Mouse (Mus musculus) lung, postnatal 0 days (tissue): ENCODE measurements around the gene 9130019O22Rik. TPM values are rescaled to one million over a fixed set of nuclear protein-coding genes. Genes with fewer than 3 reads are reported as not detected.
"Not testable (repeated sequence)": the region's sequence is repeated elsewhere in the genome, so short reads cannot be mapped to it uniquely, and the experiment has no call there.

Experiments
- ATAC-seq: fragments of 200-750 bp; cut with Nextera tagmentation; 2 replicates; pipeline ENCODE4 v1.8.0; 2017; ENCODE audit warnings: moderate library complexity
- DNase-seq: peaks from one replicate; pipeline ENCODE4 v3.0.0-alpha.2; 2016; ENCODE audit warnings: low spot score
- H3K27ac ChIP-seq: fragments of 300-500 bp; sonication (generic); 2 replicates; pipeline ENCODE4 v1.5.1; 2014; ENCODE audit warnings: antibody characterized with exemption, mild to moderate bottlenecking, low read length, mixed read lengths
- H3K27me3 ChIP-seq: fragments of 300-500 bp; sonication (generic); replicated peaks from 2 replicates; pipeline ENCODE4 v1.6.1; 2014; ENCODE audit warnings: low read length, mixed read lengths; ENCODE audit not compliant: insufficient read depth
- H3K36me3 ChIP-seq: fragments of 300-500 bp; sonication (generic); 2 replicates; pipeline ENCODE4 v1.6.1; 2014; ENCODE audit warnings: low read length, mixed read lengths; ENCODE audit not compliant: insufficient read depth
- H3K4me1 ChIP-seq: fragments of 300-500 bp; sonication (generic); 2 replicates; pipeline ENCODE4 v1.6.1; 2014; ENCODE audit warnings: antibody characterized with exemption, low read depth, low read length, mixed read lengths; ENCODE audit not compliant: insufficient read depth
- H3K4me2 ChIP-seq: fragments of 300-500 bp; sonication (generic); replicated peaks from 2 replicates; pipeline ENCODE4 v1.6.1; 2014; ENCODE audit warnings: low read depth, mild to moderate bottlenecking, low read length, moderate library complexity, mixed read lengths
- H3K4me3 ChIP-seq: fragments of 300-500 bp; sonication (generic); 2 replicates; pipeline ENCODE4 v1.5.1; 2014; ENCODE audit warnings: low read depth, low read length
- H3K9ac ChIP-seq: fragments of 300-500 bp; sonication (generic); replicated peaks from 2 replicates; pipeline ENCODE4 v1.6.1; 2014; ENCODE audit warnings: low read depth, mild to moderate bottlenecking
- H3K9me3 ChIP-seq: fragments of 300-500 bp; sonication (generic); 2 replicates; pipeline ENCODE4 v1.6.1; 2016; ENCODE audit warnings: low read length, mixed read lengths
- CTCF ChIP-seq: IDR thresholded peaks from 2 replicates; pipeline ENCODE4 v1.5.1; 2016; ENCODE audit warnings: antibody characterized with exemption, mild to moderate bottlenecking
- EP300 ChIP-seq: IDR thresholded peaks from 2 replicates; pipeline ENCODE4 v1.6.1; 2016; ENCODE audit warnings: antibody characterized with exemption, mild to moderate bottlenecking, control low read depth
- WGBS: fragments of 180-500 bp; shearing (Covaris S2); extraction: QIAGEN DNeasy Blood & Tissue Kit; methylation state at CpG from one replicate; pipeline ENCODE4 v1.1.7; 2014; 5-methylcytosine and 5-hydroxymethylcytosine counted together
- polyA plus RNA-seq: library from polyadenylated mRNA; unstranded; fragments of >200 nt; fragmentation: Nextera tagmentation; extraction: Ambion mirVana; gene quantifications from 2 replicates; pipeline ENCODE4 v1.2.1, GENCODE M21; 2015

9130019O22Rik gene
- polyA plus RNA-seq, 1 experiment from 2014 or later = 5.4 TPM

DNA sequence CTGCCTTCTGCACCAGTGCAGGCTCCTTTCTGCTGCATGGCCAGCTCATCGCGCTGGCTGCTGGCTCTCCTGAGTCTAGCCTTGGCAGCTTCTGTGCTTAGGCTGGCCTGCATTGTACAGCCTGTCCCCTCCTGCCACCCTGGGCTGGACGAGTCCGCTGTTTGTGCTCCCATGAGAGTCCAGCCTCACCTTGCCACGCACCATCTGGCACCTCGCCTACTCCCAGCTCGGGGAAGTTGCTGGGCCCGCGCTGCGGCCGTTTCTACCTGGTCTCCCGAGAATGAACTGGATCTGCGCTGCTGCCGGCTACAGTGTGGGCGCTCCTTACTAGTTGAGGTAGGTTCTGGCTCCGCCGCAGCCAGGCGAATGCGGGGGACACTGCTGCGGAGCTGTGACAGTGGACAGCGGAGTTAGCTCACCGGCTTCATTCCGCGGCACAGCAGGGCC is 23.5 kb downstream of the 9130019O22Rik start:
- DNase-seq (peak; percentile 31), ATAC-seq (peak; percentile 65)
- Histone ChIP-seq H3K27me3 (no peaks in the 10 kb centered on the region), H3K36me3 (no peaks in the 10 kb centered on the region), H3K9ac (peak overlapping the region; percentile 59), H3K27ac (no peak overlapping the region), H3K4me2 (peak overlapping the region; percentile 64), H3K9me3 (no peaks in the 10 kb centered on the region), H3K4me1 (peaks cover 5% of the 10 kb centered on the region; the same call in 1 of the 2 replicates), H3K4me3 (peak overlapping the region; percentile 33)
- TF ChIP-seq EP300 (no peak), CTCF (no peak)
- WGBS = 4% methylated on average over 24 of the region's 24 CpGs

DNA sequence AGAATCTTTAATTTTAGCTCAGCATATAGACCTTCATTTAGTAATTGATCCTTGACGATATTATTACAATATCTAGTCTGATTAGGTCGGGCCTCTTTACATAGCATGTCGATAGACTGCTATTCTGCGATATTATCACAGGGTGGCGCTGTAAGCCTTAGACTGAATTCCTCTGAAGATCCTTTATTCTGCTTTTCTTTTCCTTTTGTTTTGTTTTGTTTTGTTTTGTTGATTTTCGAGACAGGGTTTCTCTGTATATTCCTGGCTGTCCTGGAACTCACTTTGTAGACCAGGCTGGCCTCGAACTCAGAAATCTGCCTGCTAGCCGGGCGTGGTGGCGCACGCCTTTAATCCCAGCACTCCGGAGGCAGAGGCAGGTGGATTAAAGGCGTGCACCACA is 24.5 kb downstream of the 9130019O22Rik start:
- not testable (repeated sequence) for H3K9me3 ChIP-seq, H3K27me3 ChIP-seq, H3K4me1 ChIP-seq, H3K36me3 ChIP-seq, H3K9ac ChIP-seq, H3K27ac ChIP-seq
- peak; percentile 88 for TF ChIP-seq CTCF
- ATAC-seq (0 out of 2 replicates have a peak, but pooled peaks have one; percentile 19), DNase-seq (peak; percentile 87)
- peak overlapping the region; percentile 46 for H3K4me2 ChIP-seq
- WGBS = 21% methylated on average over 13 of the region's 13 CpGs
- H3K4me3 ChIP-seq = peak overlapping the region; percentile 29; the same call in 1 of the 2 replicates

GRCm38 (mm10) chr7:127361449-127361848 is 25.5 kb downstream of the 9130019O22Rik start:
- H3K36me3 ChIP-seq = no peaks in the 10 kb centered on the region
- no peak overlapping the region for H3K27ac ChIP-seq
- DNase-seq (no peak), ATAC-seq (no peak)
- no peaks in the 10 kb centered on the region; the same call in 1 of the 2 replicates for H3K27me3 ChIP-seq
- no peak overlapping the region for H3K4me2 ChIP-seq
- H3K9ac ChIP-seq = no peak overlapping the region
- no peak overlapping the region for H3K4me3 ChIP-seq
- H3K4me1 ChIP-seq = peaks cover 5% of the 10 kb centered on the region; the same call in 1 of the 2 replicates
- TF ChIP-seq CTCF (no peak), EP300 (no peak)
- no peaks in the 10 kb centered on the region for H3K9me3 ChIP-seq
- 43% methylated on average over 10 of the region's 13 CpGs for WGBS

- Histone ChIP-seq H3K27ac (no peak overlapping the region), H3K4me1 (peaks cover 5% of the 10 kb centered on the region; the same call in 1 of the 2 replicates), H3K36me3 (no peaks in the 10 kb centered on the region), H3K4me3 (no peak overlapping the region), H3K9me3 (no peaks in the 10 kb centered on the region), H3K9ac (no peak overlapping the region), H3K4me2 (no peak overlapping the region), H3K27me3 (no peaks in the 10 kb centered on the region; the same call in 1 of the 2 replicates)
- ATAC-seq = no peak
- DNase-seq = no peak
- WGBS = 50% methylated on average over 4 of the region's 4 CpGs
- no peak for TF ChIP-seq CTCF
- no peak for TF ChIP-seq EP300
Observed at GRCm38 (mm10) chr7:127360265-127360664, 26.7 kb downstream of the 9130019O22Rik start.

DNA sequence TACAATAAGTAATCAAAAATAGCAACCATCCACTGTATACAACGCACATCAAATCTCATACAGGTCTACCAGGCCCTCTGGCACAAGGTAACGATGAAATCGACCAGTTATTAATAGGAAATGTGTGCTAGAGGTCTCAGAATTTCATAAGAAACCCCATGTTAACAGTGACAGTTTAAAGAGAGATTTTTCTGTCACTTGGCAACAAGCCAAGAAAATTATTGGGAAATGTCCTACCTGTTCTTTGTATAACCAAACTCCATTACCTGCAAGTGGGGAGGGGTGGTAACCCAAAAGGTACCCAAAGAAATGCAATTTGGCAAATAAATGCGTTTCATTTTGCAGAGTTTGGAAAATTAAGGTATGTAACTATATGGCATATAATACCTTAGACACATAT is 28.5 kb downstream of the 9130019O22Rik start:
- H3K4me2 ChIP-seq = no peak overlapping the region
- TF ChIP-seq CTCF (no peak), EP300 (no peak)
- no peak overlapping the region for H3K9ac ChIP-seq
- peaks cover 2% of the 10 kb centered on the region; the same call in 1 of the 2 replicates for H3K4me1 ChIP-seq
- H3K36me3 ChIP-seq = no peaks in the 10 kb centered on the region
- ATAC-seq (no peak), DNase-seq (no peak)
- no peak overlapping the region for H3K4me3 ChIP-seq
- H3K27me3 ChIP-seq = no peaks in the 10 kb centered on the region; the same call in 1 of the 2 replicates
- H3K27ac ChIP-seq = no peak overlapping the region
- WGBS = 62% methylated on average over 4 of the region's 4 CpGs
- no peaks in the 10 kb centered on the region for H3K9me3 ChIP-seq

DNA sequence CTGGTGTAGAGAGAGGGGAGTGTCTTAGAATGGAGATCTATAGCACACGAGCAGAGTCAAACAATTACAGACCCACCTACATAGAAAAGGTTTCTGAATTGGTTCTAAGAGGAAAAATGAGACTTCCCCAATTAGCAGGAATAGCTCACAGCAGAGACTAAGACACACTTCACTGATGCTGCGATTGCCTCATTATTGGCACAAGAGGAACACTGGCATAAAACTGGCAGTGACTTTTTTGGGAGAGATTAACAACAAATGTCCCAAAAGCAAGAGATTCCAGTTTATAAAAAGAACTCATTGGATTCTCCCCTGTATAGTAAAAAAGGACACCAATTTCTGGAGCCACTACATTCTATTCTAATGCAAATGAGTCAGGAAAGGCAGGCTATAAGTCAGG is 29.1 kb downstream of the 9130019O22Rik start:
- H3K27ac ChIP-seq = no peak overlapping the region
- WGBS = 64% methylated on average over 2 of the region's 2 CpGs
- TF ChIP-seq EP300 (no peak), CTCF (no peak)

GRCm38 (mm10) chr7:127355796-127356195 is 31.2 kb downstream of the 9130019O22Rik start:
- no peak overlapping the region for H3K4me3 ChIP-seq
- H3K9ac ChIP-seq = no peak overlapping the region
- no peaks in the 10 kb centered on the region for H3K9me3 ChIP-seq
- no peak overlapping the region for H3K4me2 ChIP-seq
- TF ChIP-seq CTCF = no peak
- TF ChIP-seq EP300 = no peak
- ATAC-seq (no peak), DNase-seq (no peak)
- WGBS = 55% methylated on average over 3 of the region's 3 CpGs
- no peaks in the 10 kb centered on the region; the same call in 1 of the 2 replicates for H3K27me3 ChIP-seq
- H3K4me1 ChIP-seq = no peaks in the 10 kb centered on the region
- no peaks in the 10 kb centered on the region for H3K36me3 ChIP-seq
- no peak overlapping the region for H3K27ac ChIP-seq

More for the DNA sequence above, 29.1 kb downstream of the 9130019O22Rik start:
- Histone ChIP-seq H3K4me2 (no peak overlapping the region), H3K4me3 (no peak overlapping the region), H3K9ac (no peak overlapping the region), H3K36me3 (no peaks in the 10 kb centered on the region), H3K4me1 (no peaks in the 10 kb centered on the region), H3K27me3 (no peaks in the 10 kb centered on the region; the same call in 1 of the 2 replicates), H3K9me3 (no peaks in the 10 kb centered on the region)
- ATAC-seq (no peak), DNase-seq (no peak)
